Mouse (Mus musculus) right cerebral cortex, postnatal 10 days (tissue): ENCODE results near the gene Nfib.

ENCODE experiments used
- DNase-seq, 2 experiments: peaks; one replicate each; pipeline ENCODE4 v3.0.0; 2021; ENCODE audit warnings: low spot score in 2 of 2

Nfib gene

GRCm38 (mm10) chr4:82466144-82466543, 239.4 kb downstream of the Nfib start:
- DNase-seq, result no peak

GRCm38 (mm10) chr4:82464051-82464632, 241.4 kb downstream of the Nfib start:
- peak; percentile 70 to 73 for DNase-seq

- no peak for DNase-seq
Observed at GRCm38 (mm10) chr4:82463189-82463715, 242.3 kb downstream of the Nfib start.

- no peak for DNase-seq
Observed at GRCm38 (mm10) chr4:82461676-82462075, 243.9 kb downstream of the Nfib start.

- peak in 1 of 2 experiments; percentile 35 for DNase-seq
Observed at GRCm38 (mm10) chr4:82458895-82459294, 246.7 kb downstream of the Nfib start.

- no peak for DNase-seq
Observed at GRCm38 (mm10) chr4:82456908-82457307, 248.6 kb downstream of the Nfib start.

GRCm38 (mm10) chr4:82456323-82456713, 249.2 kb downstream of the Nfib start:
- DNase-seq, result no peak

- DNase-seq, result no peak
Observed at GRCm38 (mm10) chr4:82455617-82456322, 249.8 kb downstream of the Nfib start.

- DNase-seq, result no peak
Observed at GRCm38 (mm10) chr4:82454989-82455388, 250.6 kb downstream of the Nfib start.

GRCm38 (mm10) chr4:82453341-82453740, 252.2 kb downstream of the Nfib start:
- DNase-seq, result no peak

- no peak for DNase-seq
Observed at GRCm38 (mm10) chr4:82452905-82453304, 252.6 kb downstream of the Nfib start.

GRCm38 (mm10) chr4:82447061-82447671, 258.4 kb downstream of the Nfib start:
- peak; percentile 87 to 90 for DNase-seq

GRCm38 (mm10) chr4:82444078-82444477, 261.5 kb downstream of the Nfib start:
- DNase-seq, result no peak

- no peak for DNase-seq
Observed at GRCm38 (mm10) chr4:82443441-82443840, 262.1 kb downstream of the Nfib start.

GRCm38 (mm10) chr4:82443003-82443402, 262.5 kb downstream of the Nfib start:
- no peak for DNase-seq

- DNase-seq, result no peak
Observed at GRCm38 (mm10) chr4:82440606-82441005, 264.9 kb downstream of the Nfib start.

GRCm38 (mm10) chr4:82439813-82440212, 265.7 kb downstream of the Nfib start:
- DNase-seq, result no peak

GRCm38 (mm10) chr4:82438631-82439030, 266.9 kb downstream of the Nfib start:
- DNase-seq, result no peak

GRCm38 (mm10) chr4:82437533-82438318, 267.8 kb downstream of the Nfib start:
- no peak for DNase-seq

- no peak for DNase-seq
Observed at GRCm38 (mm10) chr4:82436656-82437055, 268.9 kb downstream of the Nfib start.

- DNase-seq, result no peak
Observed at GRCm38 (mm10) chr4:82435716-82436115, 269.8 kb downstream of the Nfib start.
